Mouse (Mus musculus) neural tube, embryonic 11.5 days (tissue): Measurements from ENCODE around the gene Uggt2. TPM values are rescaled to one million over a fixed set of nuclear protein-coding genes. Genes with fewer than 3 reads are reported as not detected.

Experiments
- ATAC-seq: fragments of 200-750 bp; cut with Nextera tagmentation; 2 replicates; pipeline ENCODE4 v1.8.0; 2017; ENCODE audit warnings: moderate number of reproducible peaks, mild to moderate bottlenecking, moderate TSS enrichment, moderate library complexity; ENCODE audit not compliant: insufficient read depth, low FRiP score, low TSS enrichment
- DNase-seq: peaks from one replicate; pipeline ENCODE4 v3.0.0-alpha.2; 2015; ENCODE audit warnings: low spot score
- H3K27ac ChIP-seq: fragments of 300-500 bp; sonication (generic); 2 replicates; pipeline ENCODE4 v1.5.1; 2014; ENCODE audit warnings: low read depth, mild to moderate bottlenecking, low read length
- H3K27me3 ChIP-seq: fragments of 300-500 bp; sonication (generic); 2 replicates; pipeline ENCODE4 v1.6.1; 2014; ENCODE audit warnings: mild to moderate bottlenecking, low read length, mixed read lengths; ENCODE audit not compliant: control insufficient read depth, insufficient read depth
- H3K36me3 ChIP-seq: fragments of 300-500 bp; sonication (generic); 2 replicates; pipeline ENCODE4 v1.6.1; 2014; ENCODE audit warnings: mild to moderate bottlenecking, low read length, moderate library complexity, mixed read lengths; ENCODE audit not compliant: control insufficient read depth, insufficient read depth
- H3K4me1 ChIP-seq: fragments of 300-500 bp; sonication (generic); 2 replicates; pipeline ENCODE4 v1.6.1; 2014; ENCODE audit warnings: low read length, mixed read lengths; ENCODE audit not compliant: control insufficient read depth, insufficient read depth
- H3K4me2 ChIP-seq: fragments of 300-500 bp; sonication (generic); 2 replicates; pipeline ENCODE4 v1.6.1; 2014; ENCODE audit warnings: low read depth, mild to moderate bottlenecking, moderate library complexity
- H3K4me3 ChIP-seq: fragments of 300-500 bp; sonication (generic); 2 replicates; pipeline ENCODE4 v1.5.1; 2014; ENCODE audit warnings: low read depth, low read length
- H3K9ac ChIP-seq: fragments of 300-500 bp; sonication (generic); 2 replicates; pipeline ENCODE4 v1.6.1; 2014; ENCODE audit warnings: mild to moderate bottlenecking, low read length
- H3K9me3 ChIP-seq: fragments of 300-500 bp; sonication (generic); 2 replicates; pipeline ENCODE4 v1.6.1; 2016; ENCODE audit warnings: low read length; ENCODE audit not compliant: control insufficient read depth
- WGBS: fragments of 180-500 bp; shearing (Covaris S2); extraction: QIAGEN DNeasy Blood & Tissue Kit; methylation state at CpG from one replicate; pipeline ENCODE4 v1.1.7; 2014; 5-methylcytosine and 5-hydroxymethylcytosine counted together
- polyA plus RNA-seq: library from polyadenylated mRNA; unstranded; fragments of >200 nt; fragmentation: Nextera tagmentation; extraction: Ambion mirVana; gene quantifications from 2 replicates; pipeline ENCODE4 v1.2.1, GENCODE M21; 2014

Uggt2 gene
- polyA plus RNA-seq, 1 experiment from 2014 or later: 16.4 TPM

- Histone ChIP-seq H3K27ac (no peak overlapping the region), H3K9me3 (no peaks in the 10 kb centered on the region), H3K4me2 (no peak overlapping the region), H3K36me3 (no peaks in the 10 kb centered on the region), H3K4me1 (no peaks in the 10 kb centered on the region), H3K9ac (no peak overlapping the region), H3K4me3 (no peak overlapping the region), H3K27me3 (no peaks in the 10 kb centered on the region)
- ATAC-seq: no peak
- no peak for DNase-seq
- 86% methylated on average over 12 of the region's 12 CpGs for WGBS
These were observed 85.7 kb downstream of the Uggt2 start for GRCm38 (mm10) chr14:119013549-119013948.

GRCm38 (mm10) chr14:119012607-119013431 lies 86.4 kb downstream of the Uggt2 start:
- WGBS: 65% methylated on average over 23 of the region's 23 CpGs
- H3K9ac ChIP-seq: no peak overlapping the region
- H3K4me3 ChIP-seq: no peak overlapping the region

DNA sequence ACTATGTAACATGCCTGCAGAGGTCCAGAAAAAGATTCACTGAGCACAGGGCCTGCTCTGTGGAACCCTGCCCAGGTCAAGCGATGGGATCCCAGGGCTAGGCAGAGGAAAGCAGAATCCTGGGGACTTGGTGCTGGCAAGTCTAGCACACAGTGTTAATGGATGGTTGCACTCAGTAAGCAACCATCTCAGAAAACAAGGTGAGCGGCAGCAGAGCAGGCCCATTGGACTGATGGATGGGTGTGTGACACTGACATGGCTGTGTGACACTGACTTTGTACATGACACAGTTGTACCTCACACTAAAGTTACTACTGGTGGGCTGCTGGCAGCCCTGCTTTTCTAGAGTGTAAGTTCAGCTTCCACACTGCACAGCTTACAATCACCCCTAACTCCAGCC lies 89.7 kb downstream of the Uggt2 start:
- Histone ChIP-seq H3K4me3 (no peak overlapping the region), H3K36me3 (no peaks in the 10 kb centered on the region), H3K27me3 (no peaks in the 10 kb centered on the region), H3K4me2 (no peak overlapping the region), H3K27ac (no peak overlapping the region), H3K4me1 (0 out of 2 replicates have a peak, but pooled peaks cover 2% of the 10 kb centered on the region), H3K9me3 (no peaks in the 10 kb centered on the region), H3K9ac (no peak overlapping the region)
- DNase-seq: no peak
- ATAC-seq: no peak
- WGBS: 92% methylated on average over 2 of the region's 2 CpGs

More at GRCm38 (mm10) chr14:119012607-119013431, 86.4 kb downstream of the Uggt2 start:
- peak; percentile 73 for ATAC-seq
- no peaks in the 10 kb centered on the region for H3K36me3 ChIP-seq
- no peaks in the 10 kb centered on the region for H3K4me1 ChIP-seq
- 0 out of 2 replicates have a peak overlapping the region, but pooled peaks have one; percentile 21 for H3K27ac ChIP-seq
- no peaks in the 10 kb centered on the region for H3K9me3 ChIP-seq
- no peak overlapping the region for H3K4me2 ChIP-seq
- H3K27me3 ChIP-seq: no peaks in the 10 kb centered on the region
- DNase-seq: peak; percentile 74

- Histone ChIP-seq H3K27ac (no peak overlapping the region), H3K4me1 (0 out of 2 replicates have a peak, but pooled peaks cover 2% of the 10 kb centered on the region), H3K36me3 (no peaks in the 10 kb centered on the region), H3K4me3 (peak overlapping the region; percentile 44), H3K9me3 (no peaks in the 10 kb centered on the region), H3K27me3 (no peaks in the 10 kb centered on the region), H3K4me2 (peak overlapping the region; percentile 90), H3K9ac (no peak overlapping the region)
- no peak for ATAC-seq
- WGBS: 69% methylated on average over 7 of the region's 7 CpGs
- DNase-seq: no peak
These were observed 91.1 kb downstream of the Uggt2 start for GRCm38 (mm10) chr14:119008031-119008590.

DNA sequence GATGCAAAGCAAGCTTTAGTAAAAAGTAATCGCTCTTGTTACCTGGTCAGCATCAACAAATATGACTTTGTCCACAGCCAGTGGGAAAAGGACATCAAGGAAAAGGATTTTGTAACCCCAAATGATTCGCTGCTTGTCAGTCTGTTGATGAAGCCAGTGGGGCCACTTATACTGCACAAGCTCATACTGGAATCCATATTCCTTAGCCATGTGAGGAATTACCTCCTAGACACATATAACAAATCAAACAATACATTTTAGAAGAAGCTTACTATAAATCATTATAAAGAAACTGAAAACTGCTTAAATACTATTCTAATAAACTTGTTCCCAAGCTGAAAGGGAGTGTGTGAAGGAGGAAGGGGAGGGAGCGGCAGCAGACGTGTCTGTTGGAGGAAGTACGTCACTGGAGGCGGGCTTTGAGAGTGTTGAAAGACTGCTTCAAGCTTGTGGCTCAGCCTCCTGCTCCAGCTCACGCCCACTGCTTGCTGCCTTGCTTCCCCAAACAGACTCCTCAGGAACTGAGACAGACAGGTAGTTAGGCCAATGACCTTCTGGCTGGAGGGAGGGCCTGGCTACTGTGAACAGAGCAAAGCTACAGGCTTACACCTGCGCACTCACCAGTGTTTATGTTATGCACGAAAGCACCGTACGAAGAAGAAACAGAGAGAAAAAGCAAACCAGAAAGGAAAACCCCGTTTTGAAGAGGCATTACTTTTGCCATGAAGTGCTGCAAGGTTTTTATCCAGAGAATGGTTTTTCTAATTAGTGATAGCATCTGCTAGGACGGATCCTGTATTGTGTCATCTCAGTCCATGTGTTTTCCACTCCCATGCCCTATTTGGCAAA lies 91.9 kb downstream of the Uggt2 start:
- Histone ChIP-seq H3K9me3 (no peaks in the 10 kb centered on the region), H3K4me2 (peak overlapping the region; percentile 90), H3K4me3 (peak overlapping the region; percentile 44), H3K36me3 (no peaks in the 10 kb centered on the region), H3K27me3 (no peaks in the 10 kb centered on the region), H3K4me1 (0 out of 2 replicates have a peak, but pooled peaks cover 2% of the 10 kb centered on the region), H3K27ac (0 out of 2 replicates have a peak overlapping the region, but pooled peaks have one; percentile 4), H3K9ac (peak overlapping the region; percentile 38)
- peak; percentile 95 for DNase-seq
- ATAC-seq: peak; percentile 97
- WGBS: 1% methylated on average over 13 of the region's 13 CpGs

GRCm38 (mm10) chr14:119006441-119007102 lies 92.7 kb downstream of the Uggt2 start:
- ATAC-seq: no peak
- Histone ChIP-seq H3K4me1 (0 out of 2 replicates have a peak, but pooled peaks cover 2% of the 10 kb centered on the region), H3K36me3 (no peaks in the 10 kb centered on the region), H3K9ac (peak overlapping the region; percentile 38; the same call in 1 of the 2 replicates), H3K9me3 (no peaks in the 10 kb centered on the region), H3K4me2 (peak overlapping the region; percentile 90), H3K27me3 (no peaks in the 10 kb centered on the region), H3K4me3 (peak overlapping the region; percentile 44), H3K27ac (no peak overlapping the region)
- 2% methylated on average over 49 of the region's 49 CpGs for WGBS
- DNase-seq: no peak

GRCm38 (mm10) chr14:119005834-119006233 lies 93.4 kb downstream of the Uggt2 start:
- Histone ChIP-seq H3K9ac (no peak overlapping the region), H3K27me3 (no peaks in the 10 kb centered on the region), H3K4me1 (0 out of 2 replicates have a peak, but pooled peaks cover 2% of the 10 kb centered on the region), H3K36me3 (peaks cover 2% of the 10 kb centered on the region; the same call in 1 of the 2 replicates), H3K4me2 (peak overlapping the region; percentile 90), H3K4me3 (no peak overlapping the region), H3K9me3 (no peaks in the 10 kb centered on the region), H3K27ac (no peak overlapping the region)
- DNase-seq: peak; percentile 33
- peak; percentile 49 for ATAC-seq
- WGBS: under 1% methylated on average over 5 of the region's 5 CpGs

DNA sequence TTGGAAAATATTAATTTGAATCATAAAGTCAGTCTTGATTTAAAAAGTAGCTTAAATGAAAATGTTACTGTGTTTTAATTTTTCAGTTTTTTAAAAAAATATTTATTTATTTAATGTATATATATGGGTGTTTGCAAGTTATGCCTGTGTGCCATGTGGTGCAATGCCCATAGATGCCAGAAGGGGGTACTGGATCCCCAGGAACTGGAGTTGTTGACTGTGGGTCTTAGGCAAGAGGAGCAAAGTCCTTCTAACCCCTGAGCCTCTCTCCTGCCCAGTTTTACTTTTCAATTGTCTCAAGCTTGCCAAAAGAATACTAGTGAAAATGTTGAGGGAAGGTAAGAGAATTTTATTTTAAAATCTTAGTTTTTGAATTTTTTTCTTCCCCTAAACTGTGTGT lies 95.9 kb downstream of the Uggt2 start:
- peaks cover 2% of the 10 kb centered on the region; the same call in 1 of the 2 replicates for H3K36me3 ChIP-seq
- H3K27ac ChIP-seq: no peak overlapping the region
- no peak overlapping the region for H3K4me3 ChIP-seq
- peak; percentile 24 for DNase-seq
- no peak overlapping the region for H3K9ac ChIP-seq
- no peak for ATAC-seq
- H3K4me2 ChIP-seq: no peak overlapping the region
- H3K9me3 ChIP-seq: no peaks in the 10 kb centered on the region
- H3K27me3 ChIP-seq: no peaks in the 10 kb centered on the region
- 0 out of 2 replicates have a peak, but pooled peaks cover 2% of the 10 kb centered on the region for H3K4me1 ChIP-seq
